Mouse (Mus musculus) limb, embryonic 15.5 days (tissue): ENCODE data around the gene Umodl1. TPM values are rescaled to one million over a fixed set of nuclear protein-coding genes. Genes with fewer than 3 reads are reported as not detected.
A peak's percentile ranks its signal among the peaks of the same experiment; 100 is the strongest.

ENCODE experiments used
- ATAC-seq: fragments of 200-750 bp; cut with Nextera tagmentation; 2 replicates; pipeline ENCODE4 v1.8.0; 2017; ENCODE audit warnings: low read depth, moderate TSS enrichment; ENCODE audit not compliant: insufficient number of reproducible peaks, low FRiP score, low TSS enrichment
- H3K27ac ChIP-seq: fragments of 300-500 bp; sonication (generic); 2 replicates; pipeline ENCODE4 v1.5.1; 2015; ENCODE audit warnings: moderate library complexity, mild to moderate bottlenecking, inconsistent platforms
- H3K27me3 ChIP-seq: fragments of 300-500 bp; sonication (generic); 2 replicates; pipeline ENCODE4 v1.6.1; 2015; ENCODE audit warnings: inconsistent platforms
- H3K36me3 ChIP-seq: fragments of 300-500 bp; sonication (generic); 2 replicates; pipeline ENCODE4 v1.6.1; 2015; ENCODE audit warnings: inconsistent platforms
- H3K4me1 ChIP-seq: fragments of 300-500 bp; sonication (generic); 2 replicates; pipeline ENCODE4 v1.6.1; 2015; ENCODE audit warnings: inconsistent platforms
- H3K4me2 ChIP-seq: fragments of 300-500 bp; sonication (generic); 2 replicates; pipeline ENCODE4 v1.6.1; 2015; ENCODE audit warnings: mild to moderate bottlenecking, inconsistent platforms
- H3K4me3 ChIP-seq: fragments of 300-500 bp; sonication (generic); 2 replicates; pipeline ENCODE4 v1.5.1; 2015; ENCODE audit warnings: mild to moderate bottlenecking, inconsistent platforms
- H3K9ac ChIP-seq: fragments of 300-500 bp; sonication (generic); 2 replicates; pipeline ENCODE4 v1.6.1; 2015; ENCODE audit warnings: inconsistent platforms
- H3K9me3 ChIP-seq: fragments of 300-500 bp; sonication (generic); 2 replicates; pipeline ENCODE4 v1.6.1; 2016; ENCODE audit warnings: inconsistent platforms
- WGBS: fragments of 180-500 bp; shearing (Covaris S2); methylation state at CpG from one replicate; pipeline ENCODE4 v1.1.7; 2015; 5-methylcytosine and 5-hydroxymethylcytosine counted together
- polyA plus RNA-seq: library from polyadenylated mRNA; unstranded; fragments of >200 nt; fragmentation: Nextera tagmentation; extraction: Ambion mirVana; gene quantifications from 2 replicates; pipeline ENCODE4 v1.2.1, GENCODE M21; 2015

The Umodl1 gene
- not detected in 2 replicates for polyA plus RNA-seq

DNA sequence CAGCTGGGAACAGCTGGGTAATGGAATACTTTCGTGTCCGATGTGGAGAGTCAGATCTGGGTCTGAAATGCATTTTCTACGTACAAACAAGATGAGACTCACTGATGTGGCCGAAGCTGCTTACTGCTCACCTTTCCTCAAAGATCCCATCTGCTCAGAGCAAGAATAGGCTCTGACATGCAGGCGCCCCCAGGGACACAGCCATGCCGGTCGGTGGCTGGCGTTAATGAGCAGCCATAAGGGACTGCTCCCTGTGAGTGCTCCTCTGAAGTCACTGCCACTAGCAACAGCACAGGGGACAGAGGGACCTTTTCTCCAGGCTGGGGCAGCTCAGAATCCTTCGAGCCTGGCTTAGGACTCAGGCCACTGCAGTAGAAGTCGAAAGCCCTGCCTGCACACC lies at the start of gene Umodl1:
Umodl1 (plus strand) TSS at position 301 of the 400 bp plus-strand sequence.
- Histone ChIP-seq H3K4me3 (no peak within 1 kb of the TSS), H3K27me3 (no peaks in the 10 kb centered on the region), H3K36me3 (no peaks in the 10 kb centered on the region), H3K9ac (no peak within 1 kb of the TSS), H3K4me2 (no peak within 1 kb of the TSS), H3K27ac (no peak within 1 kb of the TSS), H3K9me3 (no peaks in the 10 kb centered on the region), H3K4me1 (no peaks in the 10 kb centered on the region)
- ATAC-seq = no peak
- WGBS = 22% methylated on average over 10 of the region's 10 CpGs

DNA sequence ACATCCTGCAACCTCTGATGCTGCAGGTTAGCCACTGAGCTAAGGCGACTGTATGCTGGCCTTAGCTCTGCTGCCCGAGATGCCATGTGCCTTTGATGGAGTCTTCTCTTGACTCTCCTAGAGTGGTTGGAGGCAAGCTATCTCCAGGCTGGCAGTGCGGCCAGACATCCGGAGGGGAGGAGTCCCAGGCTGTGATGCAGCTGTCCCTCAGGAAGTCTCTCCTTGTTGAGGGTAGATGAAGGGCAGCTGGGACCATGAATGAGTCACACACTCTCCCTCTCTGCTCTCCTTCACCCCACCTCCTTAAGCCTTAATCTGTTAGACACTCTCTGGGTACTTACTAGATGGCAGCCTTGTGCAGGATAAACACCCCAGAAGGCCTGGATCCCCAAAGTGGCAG lies 46.9 kb upstream of the Umodl1 start:
- H3K4me1 ChIP-seq = peaks cover 12% of the 10 kb centered on the region; the same call in 1 of the 2 replicates
- no peak overlapping the region for H3K9ac ChIP-seq
- H3K36me3 ChIP-seq = no peaks in the 10 kb centered on the region
- ATAC-seq = no peak
- H3K27me3 ChIP-seq = peaks cover 77% of the 10 kb centered on the region
- no peak overlapping the region for H3K27ac ChIP-seq
- no peak overlapping the region for H3K4me2 ChIP-seq
- H3K4me3 ChIP-seq = no peak overlapping the region
- H3K9me3 ChIP-seq = no peaks in the 10 kb centered on the region
- WGBS = 50% methylated on average over 4 of the region's 4 CpGs

DNA sequence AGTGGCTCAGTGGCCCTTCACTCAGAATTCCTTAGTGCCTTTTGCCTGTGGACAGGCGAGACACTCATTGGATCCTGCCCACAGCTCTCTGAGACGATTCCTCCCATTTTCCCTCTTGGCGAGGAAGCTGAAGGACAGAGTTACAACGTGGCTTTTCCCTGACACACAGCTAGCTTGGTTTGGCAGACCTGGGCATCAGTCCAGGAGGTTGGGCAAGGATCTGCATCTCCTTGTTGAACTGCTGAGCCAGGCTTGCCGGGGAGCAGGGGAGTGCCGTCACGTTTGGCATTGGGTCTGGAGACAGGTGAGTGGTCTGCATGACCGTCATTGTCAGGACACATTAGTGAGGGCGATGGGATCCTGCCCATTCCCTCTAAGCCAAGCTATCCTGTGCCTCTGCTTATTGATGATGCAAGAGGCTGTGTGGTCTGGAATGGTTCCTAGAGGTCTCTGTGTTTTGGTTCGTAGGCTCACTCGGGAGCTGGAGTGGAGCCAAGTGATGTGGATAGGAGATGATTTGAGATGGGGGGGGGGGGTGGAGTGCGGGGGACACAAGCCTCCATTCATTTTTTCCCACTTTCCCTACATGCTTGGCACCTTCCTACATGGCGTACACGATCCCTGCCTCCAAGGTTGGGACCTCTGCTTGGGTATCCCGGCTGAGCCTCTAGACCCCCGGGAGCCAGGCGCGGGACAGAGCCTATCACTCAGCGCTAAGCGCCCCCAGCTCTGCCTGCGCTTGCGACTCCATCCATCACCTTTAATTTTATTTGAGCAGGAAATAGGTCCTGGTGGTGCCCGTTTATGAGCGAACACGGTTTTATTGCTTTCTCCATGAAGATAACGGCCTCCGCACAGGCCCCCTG lies 43.3 kb upstream of the Umodl1 start:
- no peaks in the 10 kb centered on the region for H3K36me3 ChIP-seq
- no peak for ATAC-seq
- no peaks in the 10 kb centered on the region for H3K9me3 ChIP-seq
- 30% methylated on average over 27 of the region's 27 CpGs for WGBS
- H3K9ac ChIP-seq = no peak overlapping the region
- H3K4me1 ChIP-seq = peaks cover 13% of the 10 kb centered on the region; the same call in 1 of the 2 replicates
- peaks cover 70% of the 10 kb centered on the region for H3K27me3 ChIP-seq
- H3K27ac ChIP-seq = no peak overlapping the region
- no peak overlapping the region for H3K4me3 ChIP-seq
- H3K4me2 ChIP-seq = 0 out of 2 replicates have a peak overlapping the region, but pooled peaks have one; percentile 10

DNA sequence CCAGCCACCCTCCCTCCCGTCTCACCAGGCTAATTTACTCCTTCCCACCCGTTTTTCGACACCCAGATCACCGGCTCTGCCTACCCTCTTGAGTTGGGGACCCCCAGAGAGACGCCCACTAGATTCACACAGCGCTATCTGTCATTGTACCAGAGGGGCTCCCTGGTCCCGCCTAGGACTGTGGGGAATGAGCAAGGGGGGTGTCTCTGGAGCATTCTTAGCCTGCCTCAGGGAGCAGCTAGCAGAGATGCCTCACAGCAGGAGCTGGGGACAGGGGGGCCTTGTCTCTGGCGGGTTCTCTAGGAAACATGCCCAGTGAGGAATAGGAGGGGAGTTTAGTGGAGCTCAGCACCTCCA lies 42.7 kb upstream of the Umodl1 start:
- ATAC-seq = no peak
- 0 out of 2 replicates have a peak overlapping the region, but pooled peaks have one; percentile 10 for H3K4me2 ChIP-seq
- H3K9ac ChIP-seq = no peak overlapping the region
- no peak overlapping the region for H3K27ac ChIP-seq
- whole genome bisulfite sequencing = 14% methylated on average over 8 of the region's 8 CpGs
- H3K27me3 ChIP-seq = peaks cover 70% of the 10 kb centered on the region
- no peak overlapping the region for H3K4me3 ChIP-seq
- H3K9me3 ChIP-seq = no peaks in the 10 kb centered on the region
- H3K36me3 ChIP-seq = no peaks in the 10 kb centered on the region
- H3K4me1 ChIP-seq = peaks cover 13% of the 10 kb centered on the region; the same call in 1 of the 2 replicates

DNA sequence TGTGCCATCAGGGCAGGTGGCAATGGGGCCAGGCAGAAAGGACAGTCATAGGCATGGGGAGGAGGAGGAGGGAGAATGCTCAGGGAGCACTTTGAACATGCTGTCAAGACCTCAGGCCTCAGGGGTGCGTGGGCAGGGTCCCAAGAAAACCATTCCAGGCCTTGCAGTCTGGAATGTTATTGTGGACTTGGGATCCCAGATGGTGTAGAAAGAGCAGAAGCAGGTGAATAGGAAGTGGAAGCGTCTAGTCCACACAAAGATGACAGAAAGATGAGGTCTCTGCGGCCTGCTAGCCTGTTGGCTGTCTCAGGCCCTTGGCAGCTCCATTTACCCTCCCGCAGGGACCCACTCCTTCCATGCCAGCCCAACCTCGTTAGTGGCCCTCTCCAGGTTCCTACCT lies 41.9 kb upstream of the Umodl1 start:
- WGBS = 45% methylated on average over 5 of the region's 5 CpGs
- peaks cover 66% of the 10 kb centered on the region for H3K27me3 ChIP-seq

DNA sequence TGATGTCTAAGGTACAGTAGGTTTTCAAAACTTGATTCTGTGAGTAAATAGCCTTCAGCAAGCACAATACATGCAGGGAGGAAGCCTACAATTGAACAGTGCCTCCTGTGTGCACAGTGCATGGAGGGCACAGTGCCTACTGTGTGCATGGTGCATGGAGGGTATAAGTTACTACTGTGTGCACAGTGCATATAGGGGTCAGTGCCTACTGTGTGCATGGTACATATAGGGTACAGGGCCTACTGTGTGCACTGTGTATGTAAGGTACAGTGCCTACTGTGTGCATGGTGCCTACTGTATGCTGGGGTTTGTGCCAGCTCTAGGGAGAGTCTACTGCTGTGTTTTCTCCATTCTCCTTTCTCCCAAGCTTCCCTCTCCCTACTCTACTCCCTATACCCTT lies 40.2 kb upstream of the Umodl1 start:
- no peak for ATAC-seq
- Histone ChIP-seq H3K4me3 (no peak overlapping the region), H3K9me3 (no peaks in the 10 kb centered on the region), H3K27me3 (peaks cover 51% of the 10 kb centered on the region), H3K36me3 (no peaks in the 10 kb centered on the region), H3K9ac (no peak overlapping the region), H3K4me2 (no peak overlapping the region), H3K27ac (no peak overlapping the region), H3K4me1 (peaks cover 13% of the 10 kb centered on the region; the same call in 1 of the 2 replicates)

More for the DNA sequence above, 41.9 kb upstream of the Umodl1 start:
- Histone ChIP-seq H3K4me1 (peaks cover 13% of the 10 kb centered on the region; the same call in 1 of the 2 replicates), H3K9ac (no peak overlapping the region), H3K4me2 (no peak overlapping the region), H3K4me3 (no peak overlapping the region), H3K36me3 (no peaks in the 10 kb centered on the region), H3K9me3 (no peaks in the 10 kb centered on the region), H3K27ac (no peak overlapping the region)
- ATAC-seq = no peak

DNA sequence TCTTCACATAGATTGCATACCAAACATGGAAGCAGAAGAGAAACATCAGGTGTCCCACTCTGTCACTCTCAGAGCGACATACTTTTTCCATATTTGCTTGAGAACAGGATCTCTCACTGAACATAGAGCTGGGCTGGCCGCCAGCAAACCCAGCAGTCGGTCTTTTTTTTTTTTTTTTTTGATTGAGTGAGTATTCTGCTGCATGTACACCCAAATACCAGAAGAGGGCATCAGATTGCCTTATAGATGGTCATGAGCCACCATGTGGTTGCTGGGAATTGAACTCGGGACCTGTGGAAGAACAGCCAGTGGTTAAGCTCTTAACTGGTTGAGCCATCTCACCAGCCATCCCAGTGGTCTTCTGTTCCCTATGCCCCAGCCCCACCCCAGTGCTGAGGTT lies 30.9 kb upstream of the Umodl1 start:
- WGBS = 67% methylated on average over 4 of the region's 4 CpGs
- no peaks in the 10 kb centered on the region for H3K27me3 ChIP-seq
- no peaks in the 10 kb centered on the region for H3K9me3 ChIP-seq
- no peaks in the 10 kb centered on the region for H3K4me1 ChIP-seq
- no peak overlapping the region for H3K9ac ChIP-seq
- H3K27ac ChIP-seq = no peak overlapping the region
- ATAC-seq = no peak
- no peak overlapping the region for H3K4me3 ChIP-seq
- no peaks in the 10 kb centered on the region for H3K36me3 ChIP-seq
- H3K4me2 ChIP-seq = no peak overlapping the region

DNA sequence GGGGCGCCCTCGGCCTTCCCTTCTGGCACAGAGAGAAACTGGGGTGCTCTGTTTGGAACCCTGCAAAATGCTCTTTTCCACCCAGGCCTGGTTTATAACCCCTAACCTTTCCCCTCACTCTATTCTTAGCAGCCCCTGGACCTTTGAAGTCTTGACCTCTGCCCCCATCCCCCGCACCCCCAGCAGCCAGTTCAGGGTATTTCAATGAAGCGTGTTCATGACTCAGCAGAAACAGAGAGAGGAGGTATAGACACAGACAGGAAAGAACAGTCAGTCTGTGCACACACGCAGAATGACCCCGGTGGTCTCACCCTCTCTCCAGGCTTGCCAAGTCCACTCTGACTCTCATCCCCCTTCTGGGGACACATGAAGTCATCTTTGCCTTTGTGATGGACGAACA lies 23.6 kb upstream of the Umodl1 start:
- Histone ChIP-seq H3K9ac (no peak overlapping the region), H3K27ac (no peak overlapping the region), H3K9me3 (no peaks in the 10 kb centered on the region), H3K36me3 (no peaks in the 10 kb centered on the region), H3K4me1 (no peaks in the 10 kb centered on the region; the same call in 1 of the 2 replicates), H3K4me2 (no peak overlapping the region), H3K4me3 (no peak overlapping the region), H3K27me3 (no peaks in the 10 kb centered on the region)
- ATAC-seq = no peak
- WGBS = 73% methylated on average over 7 of the region's 7 CpGs

DNA sequence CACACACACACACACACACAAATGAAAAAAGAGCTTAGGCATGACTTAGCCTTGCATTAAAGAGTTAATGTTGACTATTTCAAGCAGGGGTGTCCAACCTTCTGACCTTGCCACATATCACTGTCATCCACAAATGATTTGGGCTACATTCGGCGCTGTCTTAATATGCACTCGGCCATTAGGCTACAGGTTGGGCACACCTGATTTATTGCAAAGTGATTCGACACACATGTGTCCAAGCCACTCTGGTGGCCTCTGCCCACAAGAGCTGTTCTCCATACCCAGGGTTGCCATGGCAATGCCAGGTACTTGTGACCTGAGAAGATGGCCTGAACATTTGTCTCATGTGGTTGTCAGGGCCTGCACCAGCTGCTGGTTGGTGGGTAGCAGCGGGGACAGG lies 21.6 kb upstream of the Umodl1 start:
- Histone ChIP-seq H3K4me1 (no peaks in the 10 kb centered on the region; the same call in 1 of the 2 replicates), H3K4me3 (no peak overlapping the region), H3K9me3 (no peaks in the 10 kb centered on the region), H3K9ac (no peak overlapping the region), H3K36me3 (no peaks in the 10 kb centered on the region), H3K27ac (no peak overlapping the region), H3K27me3 (no peaks in the 10 kb centered on the region), H3K4me2 (no peak overlapping the region)
- 35% methylated on average over 5 of the region's 5 CpGs for WGBS
- no peak for ATAC-seq

DNA sequence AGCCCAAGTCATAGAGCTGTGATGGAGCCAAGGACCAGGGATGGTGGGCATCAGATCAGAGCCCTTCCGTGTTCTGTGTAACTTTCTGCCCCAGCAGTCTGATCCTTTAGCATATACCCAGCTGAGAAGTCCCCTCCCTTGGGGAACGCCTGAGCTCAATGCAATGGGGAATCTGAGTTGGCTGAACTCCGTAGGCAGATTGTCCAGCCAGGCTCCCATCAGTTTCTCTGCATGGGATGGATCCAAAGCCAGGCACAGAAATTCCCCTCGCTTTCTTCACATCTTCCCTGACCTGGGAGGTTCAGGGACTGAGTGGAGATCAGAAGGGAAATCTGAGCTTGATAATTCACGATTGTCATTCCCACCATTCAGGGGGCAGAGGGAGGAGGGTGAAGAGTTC lies 19.1 kb upstream of the Umodl1 start:
- no peak overlapping the region for H3K27ac ChIP-seq
- H3K4me2 ChIP-seq = no peak overlapping the region
- H3K4me1 ChIP-seq = no peaks in the 10 kb centered on the region; the same call in 1 of the 2 replicates
- H3K36me3 ChIP-seq = no peaks in the 10 kb centered on the region
- H3K9me3 ChIP-seq = no peaks in the 10 kb centered on the region
- H3K4me3 ChIP-seq = no peak overlapping the region
- 71% methylated on average over 5 of the region's 5 CpGs for WGBS
- no peak for ATAC-seq
- H3K9ac ChIP-seq = no peak overlapping the region
- H3K27me3 ChIP-seq = no peaks in the 10 kb centered on the region

DNA sequence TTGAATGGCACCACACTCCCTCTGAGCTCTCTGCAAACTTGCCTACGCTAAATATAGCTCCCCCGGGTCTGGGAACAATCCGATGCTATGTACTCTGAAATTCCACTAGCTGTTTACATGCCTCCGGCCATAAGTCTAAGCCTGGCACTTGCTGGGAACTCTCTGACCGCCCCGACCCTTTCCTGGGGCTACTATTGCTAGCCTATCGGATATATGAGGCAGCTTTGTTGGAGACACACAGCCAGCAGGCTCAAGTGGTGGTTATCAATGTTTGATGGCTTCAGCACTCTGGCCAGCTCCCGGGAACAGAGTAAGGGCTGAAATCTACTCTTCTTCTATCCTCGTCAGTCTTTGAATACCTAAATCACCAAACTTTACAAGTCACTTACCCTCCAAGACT lies 15.9 kb upstream of the Umodl1 start:
- no peaks in the 10 kb centered on the region for H3K36me3 ChIP-seq

DNA sequence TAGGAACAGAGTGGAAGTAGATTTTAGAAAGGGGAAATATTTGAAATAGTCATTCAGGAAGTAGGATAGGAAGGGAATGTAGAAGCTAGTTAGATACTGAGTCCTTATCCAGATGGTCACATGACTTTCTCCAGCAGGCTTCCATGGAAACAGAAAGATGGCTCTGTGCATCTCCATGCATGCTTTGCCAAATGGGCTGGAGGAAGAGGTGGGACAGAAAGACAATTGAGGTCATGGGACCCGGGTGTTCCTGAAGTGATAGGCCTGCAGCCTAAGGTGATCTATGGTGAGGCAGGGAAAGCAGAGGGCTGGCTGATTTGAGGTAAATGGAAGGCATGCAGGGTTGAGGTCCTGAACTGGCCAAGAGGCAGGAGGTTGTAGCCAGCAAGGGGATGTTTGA lies 6.1 kb upstream of the Umodl1 start:
- Histone ChIP-seq H3K4me1 (no peaks in the 10 kb centered on the region), H3K27me3 (no peaks in the 10 kb centered on the region), H3K9ac (no peak overlapping the region), H3K36me3 (no peaks in the 10 kb centered on the region), H3K27ac (no peak overlapping the region), H3K9me3 (no peaks in the 10 kb centered on the region), H3K4me3 (no peak overlapping the region), H3K4me2 (no peak overlapping the region)
- no peak for ATAC-seq
- WGBS = 74% methylated on average over 1 of the region's 1 CpGs

More for the DNA sequence above, 15.9 kb upstream of the Umodl1 start:
- Histone ChIP-seq H3K9ac (no peak overlapping the region), H3K27ac (no peak overlapping the region), H3K4me2 (no peak overlapping the region), H3K4me3 (no peak overlapping the region), H3K4me1 (no peaks in the 10 kb centered on the region; the same call in 1 of the 2 replicates), H3K27me3 (no peaks in the 10 kb centered on the region), H3K9me3 (no peaks in the 10 kb centered on the region)
- no peak for ATAC-seq
- WGBS = 48% methylated on average over 9 of the region's 9 CpGs
